11 mouse cellular contexts compared by ENCODE assay signal in genomic region chr9:103076836-103077531, GRCm38 (mm10). TPM values are rescaled to one million over a fixed set of nuclear protein-coding genes. Genes with fewer than 3 reads are reported as not detected.
DNase-seq lines count a peak whose midpoint lies in the region; ATAC-seq and TF ChIP-seq lines count a peak whose summit lies in the region.
"Had no signal": no experiment of that assay in that cellular context is flagged by ENCODE, and none has a peak within 500 bp of the region (broad histone marks: within the 10 kb centered on the region; RNA-seq: fewer than 3 reads in every experiment).

No protein-coding gene starts in this region.

- H3K27me3 ChIP-seq in liver, postnatal 0 days (ENCODE audit: insufficient read depth, low read length) = no peaks in the 10 kb centered on the region
- 0 out of 2 replicates have a peak, but pooled peaks cover 15% of the 10 kb centered on the region for H3K27me3 ChIP-seq in liver, embryonic 12.5 days (replicated peaks)
- H3K27me3 ChIP-seq in heart, embryonic 14.5 days (ENCODE audit: control insufficient read depth, insufficient read depth, low read length) = no peaks in the 10 kb centered on the region
- 0 out of 2 replicates have a peak, but pooled peaks cover 3% of the 10 kb centered on the region for H3K27me3 ChIP-seq in kidney, embryonic 15.5 days
- H3K27me3 ChIP-seq: limb, embryonic 15.5 days had no signal

- no peak for TF ChIP-seq CTCF in liver, postnatal 0 days (IDR thresholded peaks at IDR 0.05; ENCODE audit: low read depth)

- no peaks in the 10 kb centered on the region for H3K9me3 ChIP-seq in liver, postnatal 0 days (ENCODE audit: low read length)
- H3K9me3 ChIP-seq in liver, embryonic 12.5 days (replicated peaks) = no peaks in the 10 kb centered on the region
- H3K9me3 ChIP-seq in heart, embryonic 14.5 days (ENCODE audit: control insufficient read depth, low read length) = no peaks in the 10 kb centered on the region
- no peaks in the 10 kb centered on the region for H3K9me3 ChIP-seq in kidney, embryonic 15.5 days (replicated peaks)
- H3K9me3 ChIP-seq: limb, embryonic 15.5 days had no signal

- no peak for TF ChIP-seq EP300 in liver, postnatal 0 days (IDR thresholded peaks at IDR 0.05; ENCODE audit: low read depth)

- H3K9ac ChIP-seq in liver, postnatal 0 days (replicated peaks) = no peak overlapping the region
- no peak overlapping the region for H3K9ac ChIP-seq in liver, embryonic 12.5 days
- no peak overlapping the region for H3K9ac ChIP-seq in heart, embryonic 14.5 days (ENCODE audit: low read length)
- H3K9ac ChIP-seq in kidney, embryonic 15.5 days = no peak overlapping the region
- H3K9ac ChIP-seq: limb, embryonic 15.5 days had no signal

- no peak overlapping the region for H3K4me2 ChIP-seq in liver, postnatal 0 days (ENCODE audit: low read depth, low read length)
- no peak overlapping the region for H3K4me2 ChIP-seq in liver, embryonic 12.5 days
- no peak overlapping the region for H3K4me2 ChIP-seq in heart, embryonic 14.5 days (ENCODE audit: low read length)
- no peak overlapping the region for H3K4me2 ChIP-seq in kidney, embryonic 15.5 days
- H3K4me2 ChIP-seq: limb, embryonic 15.5 days had no signal

- H3K36me3 ChIP-seq in liver, postnatal 0 days (replicated peaks; ENCODE audit: insufficient read depth, low read length) = 0 out of 2 replicates have a peak, but pooled peaks cover 7% of the 10 kb centered on the region
- no peaks in the 10 kb centered on the region for H3K36me3 ChIP-seq in liver, embryonic 12.5 days
- no peaks in the 10 kb centered on the region for H3K36me3 ChIP-seq in heart, embryonic 14.5 days (ENCODE audit: control insufficient read depth, insufficient read depth, low read length)
- H3K36me3 ChIP-seq in kidney, embryonic 15.5 days = no peaks in the 10 kb centered on the region
- H3K36me3 ChIP-seq: G1E; limb, embryonic 15.5 days had no signal

- H3K4me1 ChIP-seq in liver, postnatal 0 days (ENCODE audit: insufficient read depth) = no peaks in the 10 kb centered on the region
- no peaks in the 10 kb centered on the region; the same call in 1 of the 2 replicates for H3K4me1 ChIP-seq in liver, embryonic 12.5 days
- peaks cover 3 to 10% of the 10 kb centered on the region in 2 experiments; a peak in 1 of 4 replicates for H3K4me1 ChIP-seq in heart, embryonic 14.5 days (ENCODE audit: control insufficient read depth in 2 of 2, insufficient read depth in 2 of 2, low read length in 2 of 2)
- H3K4me1 ChIP-seq in kidney, embryonic 15.5 days = peaks cover 18% of the 10 kb centered on the region

- ATAC-seq in liver, postnatal 0 days = peak; percentile 29; the same call in 1 of the 2 replicates
- ATAC-seq in liver, embryonic 12.5 days = no peak
- peak; percentile 52; the same call in 1 of the 2 replicates for ATAC-seq in heart, embryonic 14.5 days (ENCODE audit: insufficient number of reproducible peaks, insufficient read depth, low FRiP score, low read depth)
- peak; percentile 43; the same call in 1 of the 2 replicates for ATAC-seq in kidney, embryonic 15.5 days (replicated peaks; ENCODE audit: low FRiP score)
- no peak for ATAC-seq in CD4-positive, CD25-positive, alpha-beta regulatory T cell, adult 4 months

- DNase-seq in liver, postnatal 0 days = no peak
- peak; percentile 91 for DNase-seq in lung, postnatal 36 days
- no peak for DNase-seq in right cerebral cortex, postnatal 25 days
- DNase-seq: embryo, embryonic 11 days; thymus, postnatal 14 days had no signal

- WGBS in liver, postnatal 0 days (ENCODE audit: insufficient replicate concordance) = 73% methylated on average over 21 of the region's 21 CpGs
- WGBS in liver, embryonic 12.5 days (ENCODE audit: insufficient replicate concordance) = 69% methylated on average over 21 of the region's 21 CpGs
- WGBS in heart, embryonic 14.5 days = 60% methylated on average over 21 of the region's 21 CpGs
- 68% methylated on average over 21 of the region's 21 CpGs for WGBS in kidney, embryonic 15.5 days

- no peak overlapping the region for H3K27ac ChIP-seq in liver, postnatal 0 days (ENCODE audit: low read depth)
- no peak overlapping the region for H3K27ac ChIP-seq in liver, embryonic 12.5 days
- H3K27ac ChIP-seq in heart, embryonic 14.5 days (replicated peaks in 1 of 2; ENCODE audit: control insufficient read depth in 1 of 2, insufficient read depth in 1 of 2, low read depth in 2 of 2, low read length in 2 of 2) = peak overlapping the region; percentile 38 to 55; a peak in 3 of 4 replicates
- no peak overlapping the region for H3K27ac ChIP-seq in kidney, embryonic 15.5 days
- H3K27ac ChIP-seq: limb, embryonic 15.5 days had no signal

- no peak overlapping the region for H3K4me3 ChIP-seq in liver, postnatal 0 days (ENCODE audit: low read depth, low read length)
- H3K4me3 ChIP-seq in liver, embryonic 12.5 days = no peak overlapping the region
- no peak overlapping the region for H3K4me3 ChIP-seq in heart, embryonic 14.5 days (ENCODE audit: control insufficient read depth in 1 of 2, insufficient read depth in 1 of 2, low read depth in 1 of 2, low read length in 2 of 2)
- H3K4me3 ChIP-seq in kidney, embryonic 15.5 days (replicated peaks) = no peak overlapping the region
- H3K4me3 ChIP-seq: limb, embryonic 15.5 days had no signal

RNA-seq across cellular contexts. Expression of gene Rab6b, which starts 34.6 kb away (rescaled TPM):
- polyA plus RNA-seq in liver, postnatal 0 days (2015; fragmentation: Nextera tagmentation; extraction: Ambion mirVana) = 0.25 and 0.26 TPM in 2 replicates
- 0.24 and 0.43 TPM in 2 replicates for polyA plus RNA-seq in liver, embryonic 12.5 days (2016; fragmentation: Nextera tagmentation; extraction: Ambion mirVana)
- polyA plus RNA-seq in heart, embryonic 14.5 days (2014; fragmentation: Nextera tagmentation; extraction: Ambion mirVana) = 1.0 and 1.5 TPM in 2 replicates
- polyA plus RNA-seq in kidney, embryonic 15.5 days (2015; fragmentation: Nextera tagmentation; extraction: Ambion mirVana) = 5.2 and 5.3 TPM in 2 replicates
- 10 to 100 TPM in 1 of 2 experiments, 1 to 10 TPM in 1; 9.8 to 13.3 TPM for polyA plus RNA-seq in CD4-positive, CD25-positive, alpha-beta regulatory T cell, adult 4 months (2017; shearing (Covaris generic))
- polyA plus RNA-seq: G1E had no signal

Comparison
In these comparisons a context has a peak if more than half of its experiments do, and no peak if none do; other contexts are left out.
1. ATAC-seq: peak in liver, postnatal 0 days (single experiment), heart, embryonic 14.5 days (single experiment) and kidney, embryonic 15.5 days (single experiment); none in liver, embryonic 12.5 days (single experiment) and CD4-positive, CD25-positive, alpha-beta regulatory T cell, adult 4 months (single experiment).
2. H3K27ac ChIP-seq: peak in heart, embryonic 14.5 days (2 of 2); none in liver, postnatal 0 days (single experiment), liver, embryonic 12.5 days (single experiment) and kidney, embryonic 15.5 days (single experiment).